Mouse (Mus musculus) bone marrow macrophage, adult 2 months (primary cell): ENCODE results near the gene Tax1bp1. TPM values are rescaled to one million over a fixed set of nuclear protein-coding genes. Genes with fewer than 3 reads are reported as not detected.
"Not testable (repeated sequence)": the region's sequence is repeated elsewhere in the genome, so short reads cannot be mapped to it uniquely, and the experiment has no call there.

ENCODE experiments used
- H3K27ac ChIP-seq: 2 replicates; pipeline ENCODE4 v1.5.1; 2012; ENCODE audit warnings: low read depth, low read length; ENCODE audit not compliant: insufficient read depth
- H3K4me1 ChIP-seq: 2 replicates; pipeline ENCODE4 v1.6.1; 2012; ENCODE audit warnings: low read length; ENCODE audit not compliant: control insufficient read depth, insufficient read depth
- H3K4me3 ChIP-seq: 2 replicates; pipeline ENCODE4 v1.5.1; 2012; ENCODE audit warnings: mild to moderate bottlenecking, low read length, moderate library complexity; ENCODE audit not compliant: insufficient read depth
- CTCF ChIP-seq: IDR thresholded peaks from 2 replicates; pipeline ENCODE4 v1.5.1; 2012; ENCODE audit warnings: low read depth, mild to moderate bottlenecking, low read length, moderate library complexity
- POLR2A ChIP-seq: IDR thresholded peaks from 2 replicates; pipeline ENCODE4 v1.6.1; 2012; ENCODE audit warnings: mild to moderate bottlenecking, low read depth, low read length, borderline replicate concordance
- polyA plus RNA-seq: library from polyadenylated mRNA; stranded (reverse); fragments of >200 nt; gene quantifications from 2 replicates; pipeline ENCODE4 v1.2.4, GENCODE M21; 2012; ENCODE audit not compliant: missing spikeins, insufficient read depth, insufficient read length

The Tax1bp1 gene
- polyA plus RNA-seq: 106 and 108 TPM in 2 replicates

- H3K4me1 ChIP-seq: peaks cover 13% of the 10 kb centered on the region
- H3K27ac ChIP-seq: peak within 1 kb of the TSS; percentile 76
- TF ChIP-seq POLR2A: no peak
- TF ChIP-seq CTCF: no peak
- peak within 1 kb of the TSS; percentile 78 for H3K4me3 ChIP-seq
Observed at GRCm38 (mm10) chr6:52713104-52713896, at the start of gene Tax1bp1. Gene Tax1bp1, plus strand, starts transcription at chr6:52713729.

DNA sequence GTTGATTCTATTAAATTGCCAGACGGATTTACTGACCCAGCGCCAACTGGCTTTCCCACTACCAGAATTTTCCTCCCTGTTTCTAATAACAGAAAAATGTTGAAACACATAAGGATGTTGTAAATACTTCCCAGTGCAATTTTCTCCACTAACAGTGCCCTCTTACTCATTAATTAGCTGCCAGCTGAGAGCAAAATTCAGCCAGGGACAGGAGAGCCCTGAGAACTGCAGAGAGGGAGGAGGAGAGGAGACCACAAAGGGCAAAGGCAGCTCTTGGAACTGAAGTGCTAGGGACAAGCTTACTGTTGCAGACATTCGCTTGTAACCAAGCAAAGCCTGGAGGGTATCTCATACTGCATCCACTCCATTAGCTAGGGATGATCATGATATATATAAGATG, 45.9 kb upstream of the Tax1bp1 start:
- H3K27ac ChIP-seq: no peak overlapping the region
- no peak overlapping the region for H3K4me3 ChIP-seq
- peaks cover 4% of the 10 kb centered on the region; the same call in 1 of the 2 replicates for H3K4me1 ChIP-seq
- TF ChIP-seq CTCF: no peak
- no peak for TF ChIP-seq POLR2A

DNA sequence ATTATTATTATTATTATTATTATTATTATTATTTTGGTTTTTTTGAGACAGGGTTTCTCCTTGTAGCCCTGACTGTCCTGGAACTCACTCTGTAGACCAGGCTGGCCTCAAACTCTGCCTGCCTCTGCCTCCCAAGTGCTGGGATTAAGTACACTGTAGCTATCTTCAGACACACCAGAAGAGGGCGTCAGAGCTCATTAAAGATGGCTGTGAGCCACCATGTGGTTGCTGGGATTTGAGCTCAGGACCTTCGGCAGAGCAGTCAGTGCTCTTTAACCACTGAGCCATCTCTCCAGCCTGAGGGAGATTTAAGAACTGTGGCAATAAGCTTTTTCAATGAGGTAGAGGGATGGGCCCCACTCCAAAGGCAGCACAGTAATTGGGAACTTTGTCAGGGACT, 43.7 kb upstream of the Tax1bp1 start:
- not testable (repeated sequence) for H3K27ac ChIP-seq, H3K4me3 ChIP-seq, H3K4me1 ChIP-seq
- peak; percentile 42 for TF ChIP-seq CTCF

DNA sequence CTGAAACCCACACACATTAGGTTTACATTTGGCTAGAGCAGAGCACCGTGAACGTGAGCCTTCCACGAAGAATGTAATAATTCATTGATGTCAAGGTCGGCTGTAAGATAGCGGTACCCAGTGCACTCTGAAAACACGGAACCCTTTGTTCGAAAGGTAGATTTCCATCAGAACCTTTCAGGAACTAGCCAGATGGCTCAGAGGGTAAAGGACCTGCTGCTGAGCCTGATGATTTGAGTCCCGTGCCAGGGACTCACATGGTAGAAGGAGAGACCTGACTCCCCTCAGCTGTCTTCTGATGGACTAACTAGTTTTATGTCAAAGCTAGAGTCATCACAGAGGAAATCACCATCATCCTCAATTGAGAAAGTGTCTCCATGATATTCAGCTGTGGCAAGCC, 41.7 kb upstream of the Tax1bp1 start:
- Histone ChIP-seq H3K27ac (no peak overlapping the region), H3K4me3 (no peak overlapping the region), H3K4me1 (peaks cover 11% of the 10 kb centered on the region)

GRCm38 (mm10) chr6:52672539-52672938, 41.0 kb upstream of the Tax1bp1 start:
- TF ChIP-seq CTCF (no peak), POLR2A (no peak)
- Histone ChIP-seq H3K27ac (no peak overlapping the region), H3K4me1 (peaks cover 11% of the 10 kb centered on the region), H3K4me3 (no peak overlapping the region)

More for the DNA sequence above, 41.7 kb upstream of the Tax1bp1 start:
- TF ChIP-seq CTCF (no peak), POLR2A (no peak)

- Histone ChIP-seq H3K4me1 (peaks cover 13% of the 10 kb centered on the region), H3K27ac (no peak overlapping the region), H3K4me3 (no peak overlapping the region)
- no peak for TF ChIP-seq CTCF
- TF ChIP-seq POLR2A: no peak
Observed at GRCm38 (mm10) chr6:52673706-52674105, 39.8 kb upstream of the Tax1bp1 start.

DNA sequence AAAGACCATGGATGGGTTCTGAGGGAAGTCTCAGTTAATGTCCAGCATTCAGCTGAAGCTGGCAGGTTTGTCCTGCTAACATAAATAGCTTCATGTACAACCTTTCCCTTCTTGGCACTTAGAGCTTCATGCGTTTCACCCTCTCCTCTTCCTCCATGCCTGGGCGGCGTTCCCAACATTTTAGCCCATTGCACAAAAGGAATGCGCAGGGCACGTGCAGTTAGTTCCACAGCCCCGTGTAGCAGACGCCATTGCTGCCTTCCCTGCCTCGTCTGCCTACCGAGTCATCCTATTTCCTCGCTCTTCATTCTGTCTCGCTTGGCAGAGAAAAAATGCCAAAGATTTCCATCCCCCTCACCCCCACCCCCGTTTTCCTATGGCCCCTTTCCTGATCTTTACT, 39.0 kb upstream of the Tax1bp1 start:
- no peak for TF ChIP-seq POLR2A
- TF ChIP-seq CTCF: no peak
- Histone ChIP-seq H3K4me3 (no peak overlapping the region), H3K4me1 (peaks cover 16% of the 10 kb centered on the region), H3K27ac (no peak overlapping the region)

DNA sequence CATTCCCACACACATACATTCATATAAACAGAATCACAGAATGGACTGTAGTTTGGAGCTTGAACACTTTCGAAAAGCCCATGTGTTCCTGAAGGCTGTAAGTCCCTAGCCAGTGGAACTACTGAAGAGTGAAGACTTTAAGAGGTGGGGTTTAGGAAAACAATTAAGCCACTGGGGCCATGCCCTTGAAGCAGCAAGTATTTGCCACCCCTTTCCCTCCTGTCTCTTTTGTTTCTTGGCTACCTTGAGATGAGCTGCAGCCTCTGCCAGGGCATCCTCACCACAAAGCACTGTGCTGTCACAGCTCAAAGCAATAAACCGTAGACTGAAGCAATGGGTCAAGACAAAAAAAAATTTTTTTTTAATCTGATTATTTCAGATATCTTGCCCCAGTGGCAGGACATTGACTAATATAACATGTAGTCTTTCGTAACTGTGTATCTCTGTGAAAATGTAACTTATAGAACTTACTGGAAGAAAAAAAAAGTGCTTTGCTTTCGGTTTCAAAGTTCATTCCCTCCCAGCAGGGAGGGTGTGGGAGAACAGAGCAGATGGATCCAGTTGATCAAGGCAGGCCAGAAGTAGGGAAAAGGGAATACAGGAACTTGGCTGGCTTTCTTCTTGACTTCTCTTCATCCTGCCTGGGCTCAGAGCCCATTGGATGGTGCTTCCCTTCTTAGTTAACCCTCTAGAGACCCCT, 38.2 kb upstream of the Tax1bp1 start:
- Histone ChIP-seq H3K4me1 (peaks cover 24% of the 10 kb centered on the region), H3K27ac (no peak overlapping the region), H3K4me3 (no peak overlapping the region)
- TF ChIP-seq POLR2A (no peak), CTCF (no peak)

DNA sequence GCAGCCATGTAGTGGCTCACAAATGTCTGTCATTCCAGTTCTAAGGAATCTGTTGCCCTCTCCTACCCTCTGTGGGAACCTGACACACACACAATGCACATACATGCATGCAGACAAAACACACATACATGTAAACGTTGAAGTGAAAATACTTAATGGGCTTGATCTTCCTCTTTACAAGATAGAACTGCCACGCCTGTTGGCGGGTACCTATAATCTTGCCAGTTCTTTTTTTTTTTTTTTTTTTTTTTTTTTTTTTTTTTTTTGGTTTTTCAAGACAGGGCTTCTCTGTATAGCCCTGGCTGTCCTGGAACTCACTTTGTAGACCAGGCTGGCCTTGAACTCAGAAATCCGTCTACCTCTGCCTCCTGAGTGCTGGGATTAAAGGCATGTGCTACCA, 36.0 kb upstream of the Tax1bp1 start:
- H3K27ac ChIP-seq, H3K4me3 ChIP-seq: not testable (repeated sequence)
- peaks cover 34% of the 10 kb centered on the region for H3K4me1 ChIP-seq

- no peak for TF ChIP-seq CTCF
- Histone ChIP-seq H3K4me1 (peaks cover 35% of the 10 kb centered on the region), H3K27ac (no peak overlapping the region), H3K4me3 (no peak overlapping the region)
Observed at GRCm38 (mm10) chr6:52679565-52679964, 34.0 kb upstream of the Tax1bp1 start.
